Mouse (Mus musculus) MEL-GATA-1-ER (cell line): ENCODE results near the gene Rsph3a.
"Not testable (repeated sequence)": the region's sequence is repeated elsewhere in the genome, so short reads cannot be mapped to it uniquely, and the experiment has no call there.

ENCODE experiments used
- DNase-seq: peaks from one replicate; pipeline ENCODE4 v3.0.0-alpha.2; 2012; ENCODE audit warnings: low read depth; ENCODE audit errors: extremely low read depth

The Rsph3a gene

DNA sequence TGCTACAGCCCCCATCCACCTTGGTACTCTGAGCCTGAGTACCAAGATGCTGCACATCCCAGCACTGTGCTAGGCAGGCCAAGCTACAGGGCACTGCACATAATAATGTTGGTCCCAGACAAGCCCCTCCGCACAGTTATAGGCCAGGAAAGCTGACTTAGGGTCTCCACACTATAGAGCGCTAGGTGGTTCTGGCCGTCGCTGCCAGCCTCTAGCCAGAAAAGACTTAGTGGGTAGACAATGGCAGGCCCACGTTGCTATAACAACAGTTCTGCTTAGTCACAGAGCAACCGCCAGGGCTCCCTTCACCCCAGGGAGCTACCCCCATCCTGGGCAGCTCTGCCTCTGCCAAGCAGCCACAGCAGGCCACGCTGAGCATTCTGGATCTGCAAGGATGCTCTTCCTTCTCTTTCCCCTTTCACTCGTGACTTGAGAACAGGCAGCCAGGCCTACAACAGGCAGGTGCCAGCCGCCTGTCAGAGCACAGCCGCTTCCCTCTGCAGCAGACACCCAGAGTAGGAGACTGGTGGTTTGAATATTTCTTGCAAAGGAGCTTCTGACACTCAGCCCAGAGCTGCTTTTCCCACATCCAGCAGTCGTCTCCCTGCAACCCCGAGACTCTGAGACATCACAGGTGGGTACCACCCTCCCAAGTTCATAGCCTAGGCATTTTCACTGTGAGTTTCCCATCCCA is 82.2 kb downstream of the Rsph3a start:
- DNase-seq = not testable (repeated sequence)
